Mouse (Mus musculus): ENCODE results near the gene Cryl1. TPM values are rescaled to one million over a fixed set of nuclear protein-coding genes. Genes with fewer than 3 reads are reported as not detected.

The Cryl1 gene
- polyA plus RNA-seq, 1 experiment from 2014 or later: 12.3 TPM

- ATAC-seq: no peak
Measured at GRCm38 (mm10) chr14:57316662-57317600, 81.4 kb downstream of the Cryl1 start.

GRCm38 (mm10) chr14:57315976-57316375 lies 82.4 kb downstream of the Cryl1 start:
- Histone ChIP-seq H3K4me2 (ENCODE audit: low read length) (no peak overlapping the region), H3K27ac (ENCODE audit: low read length) (peak overlapping the region; percentile 9; the same call in 1 of the 2 replicates), H3K27me3 (ENCODE audit: control insufficient read depth, insufficient read depth, low read depth, low read length) (no peaks in the 10 kb centered on the region), H3K9ac (ENCODE audit: low read depth, low read length) (no peak overlapping the region), H3K9me3 (replicated peaks; ENCODE audit: control insufficient read depth, low read length, poor library complexity, severe bottlenecking) (no peaks in the 10 kb centered on the region), H3K4me1 (ENCODE audit: control insufficient read depth, insufficient read depth, low read length) (no peaks in the 10 kb centered on the region), H3K36me3 (ENCODE audit: control insufficient read depth, insufficient read depth, low read length) (no peaks in the 10 kb centered on the region), H3K4me3 (ENCODE audit: low read depth, low read length) (no peak overlapping the region)
- 41% methylated on average over 3 of the region's 3 CpGs for WGBS
- ATAC-seq: 0 out of 2 replicates have a peak, but pooled peaks have one; percentile 48

More at GRCm38 (mm10) chr14:57316662-57317600, 81.4 kb downstream of the Cryl1 start:
- WGBS: 69% methylated on average over 16 of the region's 16 CpGs
- no peaks in the 10 kb centered on the region for H3K4me1 ChIP-seq (ENCODE audit: control insufficient read depth, insufficient read depth, low read length)
- no peaks in the 10 kb centered on the region for H3K27me3 ChIP-seq (ENCODE audit: control insufficient read depth, insufficient read depth, low read depth, low read length)
- H3K36me3 ChIP-seq (ENCODE audit: control insufficient read depth, insufficient read depth, low read length): no peaks in the 10 kb centered on the region
- no peak overlapping the region for H3K4me3 ChIP-seq (ENCODE audit: low read depth, low read length)
- no peak overlapping the region for H3K4me2 ChIP-seq (ENCODE audit: low read length)
- H3K9me3 ChIP-seq (replicated peaks; ENCODE audit: control insufficient read depth, low read length, poor library complexity, severe bottlenecking): no peaks in the 10 kb centered on the region
- no peak overlapping the region for H3K27ac ChIP-seq (ENCODE audit: low read length)
- no peak overlapping the region for H3K9ac ChIP-seq (ENCODE audit: low read depth, low read length)

- Histone ChIP-seq H3K4me1 (ENCODE audit: control insufficient read depth, insufficient read depth, low read length) (no peaks in the 10 kb centered on the region), H3K36me3 (ENCODE audit: control insufficient read depth, insufficient read depth, low read length) (no peaks in the 10 kb centered on the region), H3K27me3 (ENCODE audit: control insufficient read depth, insufficient read depth, low read depth, low read length) (no peaks in the 10 kb centered on the region), H3K27ac (ENCODE audit: low read length) (no peak overlapping the region), H3K9me3 (replicated peaks; ENCODE audit: control insufficient read depth, low read length, poor library complexity, severe bottlenecking) (no peaks in the 10 kb centered on the region), H3K4me3 (ENCODE audit: low read depth, low read length) (no peak overlapping the region), H3K4me2 (ENCODE audit: low read length) (no peak overlapping the region), H3K9ac (ENCODE audit: low read depth, low read length) (no peak overlapping the region)
- WGBS: 55% methylated on average over 7 of the region's 7 CpGs
- 0 out of 2 replicates have a peak, but pooled peaks have one; percentile 39 for ATAC-seq
Measured at GRCm38 (mm10) chr14:57315551-57315950, 82.8 kb downstream of the Cryl1 start.

GRCm38 (mm10) chr14:57301600-57302230 lies 96.6 kb downstream of the Cryl1 start:
- Histone ChIP-seq H3K27me3 (ENCODE audit: control insufficient read depth, insufficient read depth, low read depth, low read length) (no peaks in the 10 kb centered on the region), H3K36me3 (ENCODE audit: control insufficient read depth, insufficient read depth, low read length) (no peaks in the 10 kb centered on the region), H3K9me3 (replicated peaks; ENCODE audit: control insufficient read depth, low read length, poor library complexity, severe bottlenecking) (no peaks in the 10 kb centered on the region), H3K9ac (ENCODE audit: low read depth, low read length) (no peak overlapping the region), H3K4me3 (ENCODE audit: low read depth, low read length) (no peak overlapping the region), H3K4me2 (ENCODE audit: low read length) (no peak overlapping the region), H3K4me1 (ENCODE audit: control insufficient read depth, insufficient read depth, low read length) (no peaks in the 10 kb centered on the region), H3K27ac (ENCODE audit: low read length) (no peak overlapping the region)
- WGBS: 86% methylated on average over 11 of the region's 11 CpGs
- ATAC-seq: no peak

GRCm38 (mm10) chr14:57300530-57300929 lies 97.8 kb downstream of the Cryl1 start:
- H3K9ac ChIP-seq (ENCODE audit: low read depth, low read length): no peak overlapping the region
- no peaks in the 10 kb centered on the region for H3K36me3 ChIP-seq (ENCODE audit: control insufficient read depth, insufficient read depth, low read length)
- H3K4me3 ChIP-seq (ENCODE audit: low read depth, low read length): no peak overlapping the region
- no peak overlapping the region for H3K4me2 ChIP-seq (ENCODE audit: low read length)
- no peaks in the 10 kb centered on the region for H3K4me1 ChIP-seq (ENCODE audit: control insufficient read depth, insufficient read depth, low read length)
- no peaks in the 10 kb centered on the region for H3K9me3 ChIP-seq (replicated peaks; ENCODE audit: control insufficient read depth, low read length, poor library complexity, severe bottlenecking)
- no peak for ATAC-seq
- WGBS: 47% methylated on average over 2 of the region's 2 CpGs
- H3K27me3 ChIP-seq (ENCODE audit: control insufficient read depth, insufficient read depth, low read depth, low read length): no peaks in the 10 kb centered on the region
- no peak overlapping the region for H3K27ac ChIP-seq (ENCODE audit: low read length)

- Histone ChIP-seq H3K27me3 (ENCODE audit: control insufficient read depth, insufficient read depth, low read depth, low read length) (no peaks in the 10 kb centered on the region), H3K9ac (ENCODE audit: low read depth, low read length) (no peak overlapping the region), H3K4me1 (ENCODE audit: control insufficient read depth, insufficient read depth, low read length) (no peaks in the 10 kb centered on the region), H3K36me3 (ENCODE audit: control insufficient read depth, insufficient read depth, low read length) (no peaks in the 10 kb centered on the region), H3K4me3 (ENCODE audit: low read depth, low read length) (no peak overlapping the region), H3K27ac (ENCODE audit: low read length) (no peak overlapping the region), H3K9me3 (replicated peaks; ENCODE audit: control insufficient read depth, low read length, poor library complexity, severe bottlenecking) (no peaks in the 10 kb centered on the region), H3K4me2 (ENCODE audit: low read length) (no peak overlapping the region)
- WGBS: 45% methylated on average over 5 of the region's 5 CpGs
- ATAC-seq: no peak
Measured at GRCm38 (mm10) chr14:57297672-57298071, 100.7 kb downstream of the Cryl1 start.

GRCm38 (mm10) chr14:57291399-57291942 lies 106.9 kb downstream of the Cryl1 start:
- Histone ChIP-seq H3K9ac (ENCODE audit: low read depth, low read length) (no peak overlapping the region), H3K27ac (ENCODE audit: low read length) (no peak overlapping the region), H3K9me3 (replicated peaks; ENCODE audit: control insufficient read depth, low read length, poor library complexity, severe bottlenecking) (no peaks in the 10 kb centered on the region), H3K27me3 (ENCODE audit: control insufficient read depth, insufficient read depth, low read depth, low read length) (no peaks in the 10 kb centered on the region), H3K4me3 (ENCODE audit: low read depth, low read length) (no peak overlapping the region), H3K4me2 (ENCODE audit: low read length) (no peak overlapping the region), H3K4me1 (ENCODE audit: control insufficient read depth, insufficient read depth, low read length) (no peaks in the 10 kb centered on the region), H3K36me3 (ENCODE audit: control insufficient read depth, insufficient read depth, low read length) (no peaks in the 10 kb centered on the region)
- 87% methylated on average over 7 of the region's 7 CpGs for WGBS
- ATAC-seq: no peak

- no peaks in the 10 kb centered on the region for H3K27me3 ChIP-seq (ENCODE audit: control insufficient read depth, insufficient read depth, low read depth, low read length)
- no peak overlapping the region for H3K4me2 ChIP-seq (ENCODE audit: low read length)
- no peak overlapping the region for H3K27ac ChIP-seq (ENCODE audit: low read length)
- WGBS: 15% methylated on average over 9 of the region's 9 CpGs
- no peaks in the 10 kb centered on the region for H3K9me3 ChIP-seq (replicated peaks; ENCODE audit: control insufficient read depth, low read length, poor library complexity, severe bottlenecking)
- no peaks in the 10 kb centered on the region for H3K36me3 ChIP-seq (ENCODE audit: control insufficient read depth, insufficient read depth, low read length)
- H3K4me1 ChIP-seq (ENCODE audit: control insufficient read depth, insufficient read depth, low read length): no peaks in the 10 kb centered on the region
- H3K9ac ChIP-seq (ENCODE audit: low read depth, low read length): no peak overlapping the region
- peak; percentile 56; the same call in 1 of the 2 replicates for ATAC-seq
- H3K4me3 ChIP-seq (ENCODE audit: low read depth, low read length): no peak overlapping the region
Measured at GRCm38 (mm10) chr14:57289105-57289504, 109.2 kb downstream of the Cryl1 start.

GRCm38 (mm10) chr14:57283816-57284215 lies 114.5 kb downstream of the Cryl1 start:
- Histone ChIP-seq H3K4me2 (ENCODE audit: low read length) (no peak overlapping the region), H3K4me3 (ENCODE audit: low read depth, low read length) (no peak overlapping the region), H3K4me1 (ENCODE audit: control insufficient read depth, insufficient read depth, low read length) (no peaks in the 10 kb centered on the region), H3K27me3 (ENCODE audit: control insufficient read depth, insufficient read depth, low read depth, low read length) (no peaks in the 10 kb centered on the region), H3K27ac (ENCODE audit: low read length) (no peak overlapping the region), H3K9ac (ENCODE audit: low read depth, low read length) (no peak overlapping the region), H3K36me3 (ENCODE audit: control insufficient read depth, insufficient read depth, low read length) (no peaks in the 10 kb centered on the region), H3K9me3 (replicated peaks; ENCODE audit: control insufficient read depth, low read length, poor library complexity, severe bottlenecking) (no peaks in the 10 kb centered on the region)
- 47% methylated on average over 5 of the region's 5 CpGs for WGBS
- no peak for ATAC-seq

Data from midbrain, embryonic 16.5 days (tissue).